Mouse (Mus musculus) lung, postnatal 0 days (tissue): ENCODE results near the gene Cby1.

Experiments used
- CTCF ChIP-seq: IDR thresholded peaks from 2 replicates; pipeline ENCODE4 v1.5.1; 2016; ENCODE audit warnings: antibody characterized with exemption, mild to moderate bottlenecking
- EP300 ChIP-seq: IDR thresholded peaks from 2 replicates; pipeline ENCODE4 v1.6.1; 2016; ENCODE audit warnings: antibody characterized with exemption, mild to moderate bottlenecking, control low read depth

DNA sequence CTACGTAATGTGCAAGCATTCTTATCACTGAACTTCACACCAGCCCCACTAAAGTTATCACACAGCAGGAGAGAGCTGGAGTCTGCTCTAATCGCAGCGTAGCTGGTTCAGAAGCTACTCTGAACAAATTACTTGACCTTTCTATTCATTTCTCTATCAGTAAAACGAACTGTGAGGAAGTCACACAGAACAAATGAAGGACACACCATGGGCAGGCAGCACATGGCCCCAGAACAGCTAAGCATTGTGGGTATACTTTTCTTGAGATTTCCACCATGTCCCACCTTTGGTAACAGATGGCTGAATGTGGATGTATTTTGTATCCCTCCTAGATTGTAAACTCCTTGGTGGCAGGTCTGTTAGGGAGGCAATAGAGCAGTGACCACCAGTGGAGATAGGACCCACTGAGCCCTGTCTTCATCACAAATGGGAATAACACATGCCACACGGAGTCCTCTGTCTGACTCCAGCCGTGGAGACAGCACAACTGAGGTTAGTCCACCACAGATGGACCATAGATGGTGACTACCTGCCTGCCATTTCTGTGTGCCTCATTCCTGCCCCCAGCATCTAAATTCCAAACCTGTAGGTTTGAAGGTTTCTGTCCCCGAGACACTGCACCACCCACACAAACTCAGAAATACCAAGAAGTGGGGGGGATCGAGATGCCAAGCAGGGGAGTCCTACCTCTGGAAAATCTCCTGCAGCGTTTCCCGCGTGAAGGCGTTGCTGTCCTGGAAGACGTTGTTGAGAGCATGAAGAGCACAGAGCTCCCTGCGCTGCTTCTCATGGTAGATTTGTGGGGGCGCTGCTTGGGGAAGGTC lies 27.3 kb downstream of the Cby1 start:
- TF ChIP-seq CTCF: no peak
- no peak for TF ChIP-seq EP300
